Comparison of ENCODE assay signal across 10 mouse cellular contexts in genomic region chr19:58119681-58120173, GRCm38 (mm10).
DNase-seq lines count a peak whose midpoint lies in the region; ATAC-seq and TF ChIP-seq lines count a peak whose summit lies in the region.
"Had no signal": no experiment of that assay in that cellular context is flagged by ENCODE, and none has a peak within 500 bp of the region (broad histone marks: within the 10 kb centered on the region; RNA-seq: fewer than 3 reads in every experiment).

No protein-coding gene starts in this region.

- H3K27me3 ChIP-seq in hindbrain, embryonic 10.5 days (ENCODE audit: insufficient read depth, poor library complexity, severe bottlenecking), result no peaks in the 10 kb centered on the region
- no peaks in the 10 kb centered on the region for H3K27me3 ChIP-seq in hindbrain, postnatal 0 days (ENCODE audit: insufficient read depth, low read length)
- H3K27me3 ChIP-seq in neural tube, embryonic 11.5 days (ENCODE audit: control insufficient read depth, insufficient read depth, low read length), result no peaks in the 10 kb centered on the region
- no peaks in the 10 kb centered on the region for H3K27me3 ChIP-seq in neural tube, embryonic 15.5 days (replicated peaks)
- H3K27me3 ChIP-seq: liver, embryonic 15.5 days had no signal

- WGBS in hindbrain, embryonic 10.5 days, result 62% methylated on average over 13 of the region's 13 CpGs
- WGBS in hindbrain, postnatal 0 days, result 80% methylated on average over 13 of the region's 13 CpGs
- 56% methylated on average over 13 of the region's 13 CpGs for WGBS in neural tube, embryonic 11.5 days
- WGBS in neural tube, embryonic 15.5 days, result 70% methylated on average over 13 of the region's 13 CpGs

- H3K4me2 ChIP-seq in hindbrain, postnatal 0 days (ENCODE audit: low read depth, low read length), result no peak overlapping the region
- no peak overlapping the region for H3K4me2 ChIP-seq in neural tube, embryonic 11.5 days (ENCODE audit: low read depth)
- no peak overlapping the region for H3K4me2 ChIP-seq in neural tube, embryonic 15.5 days
- H3K4me2 ChIP-seq: liver, embryonic 15.5 days had no signal

- DNase-seq in hindbrain, embryonic 10.5 days (ENCODE audit: low spot score), result peak; percentile 29
- no peak for DNase-seq in hindbrain, postnatal 0 days (ENCODE audit: low spot score)
- peak; percentile 37 for DNase-seq in neural tube, embryonic 11.5 days (ENCODE audit: low spot score)
- DNase-seq in hindlimb bud, embryonic 11.5 days (ENCODE audit: extremely low spot score, low read depth, low spot score), result peak; percentile 46
- DNase-seq in cerebellum, postnatal 36 days, result no peak

- no peak for ATAC-seq in hindbrain, postnatal 0 days
- no peak for ATAC-seq in neural tube, embryonic 11.5 days (ENCODE audit: insufficient read depth, low FRiP score, low TSS enrichment)
- ATAC-seq in neural tube, embryonic 15.5 days (ENCODE audit: low FRiP score), result no peak
- no peak for ATAC-seq in megakaryocyte progenitor cell, adult 5-6 weeks (replicated peaks; ENCODE audit: poor library complexity)
- ATAC-seq in erythroid progenitor cell, adult 5-6 weeks (replicated peaks; ENCODE audit: low FRiP score, poor library complexity, severe bottlenecking), result no peak
- ATAC-seq: inflammation-experienced regulatory T-cells, adult 6 months had no signal

- peaks cover 24% of the 10 kb centered on the region for H3K4me1 ChIP-seq in hindbrain, embryonic 10.5 days (replicated peaks)
- no peaks in the 10 kb centered on the region for H3K4me1 ChIP-seq in hindbrain, postnatal 0 days (ENCODE audit: insufficient read depth, low read length)
- peaks cover 3% of the 10 kb centered on the region for H3K4me1 ChIP-seq in neural tube, embryonic 11.5 days (ENCODE audit: control insufficient read depth, insufficient read depth, low read length)
- H3K4me1 ChIP-seq in neural tube, embryonic 15.5 days, result peaks cover 12% of the 10 kb centered on the region
- H3K4me1 ChIP-seq: liver, embryonic 15.5 days had no signal

- TF ChIP-seq CTCF in hindbrain, postnatal 0 days (IDR thresholded peaks at IDR 0.05; ENCODE audit: low read depth), result no peak

- H3K9ac ChIP-seq in hindbrain, postnatal 0 days (replicated peaks; ENCODE audit: low read length), result no peak overlapping the region
- no peak overlapping the region for H3K9ac ChIP-seq in neural tube, embryonic 11.5 days (ENCODE audit: low read length)
- H3K9ac ChIP-seq in neural tube, embryonic 15.5 days (replicated peaks), result no peak overlapping the region
- H3K9ac ChIP-seq: liver, embryonic 15.5 days had no signal

- H3K36me3 ChIP-seq in hindbrain, embryonic 10.5 days, result no peaks in the 10 kb centered on the region
- H3K36me3 ChIP-seq in hindbrain, postnatal 0 days (ENCODE audit: insufficient read depth, low read length), result no peaks in the 10 kb centered on the region
- no peaks in the 10 kb centered on the region for H3K36me3 ChIP-seq in neural tube, embryonic 11.5 days (ENCODE audit: control insufficient read depth, insufficient read depth, low read length)
- no peaks in the 10 kb centered on the region for H3K36me3 ChIP-seq in neural tube, embryonic 15.5 days
- H3K36me3 ChIP-seq: liver, embryonic 15.5 days had no signal

- H3K27ac ChIP-seq in hindbrain, embryonic 10.5 days, result no peak overlapping the region; the same call in 1 of the 2 replicates
- no peak overlapping the region for H3K27ac ChIP-seq in hindbrain, postnatal 0 days
- no peak overlapping the region for H3K27ac ChIP-seq in neural tube, embryonic 11.5 days (ENCODE audit: low read depth, low read length)
- no peak overlapping the region for H3K27ac ChIP-seq in neural tube, embryonic 15.5 days (replicated peaks)
- H3K27ac ChIP-seq: liver, embryonic 15.5 days had no signal

- no peak overlapping the region for H3K4me3 ChIP-seq in hindbrain, embryonic 10.5 days
- H3K4me3 ChIP-seq in hindbrain, postnatal 0 days (ENCODE audit: low read length), result no peak overlapping the region
- H3K4me3 ChIP-seq in neural tube, embryonic 11.5 days (ENCODE audit: low read depth, low read length), result no peak overlapping the region
- H3K4me3 ChIP-seq in neural tube, embryonic 15.5 days (replicated peaks), result no peak overlapping the region
- H3K4me3 ChIP-seq: liver, embryonic 15.5 days had no signal

- no peaks in the 10 kb centered on the region for H3K9me3 ChIP-seq in hindbrain, embryonic 10.5 days
- H3K9me3 ChIP-seq in hindbrain, postnatal 0 days (ENCODE audit: low read length), result no peaks in the 10 kb centered on the region
- H3K9me3 ChIP-seq in neural tube, embryonic 11.5 days (ENCODE audit: control insufficient read depth, low read length), result no peaks in the 10 kb centered on the region
- no peaks in the 10 kb centered on the region for H3K9me3 ChIP-seq in neural tube, embryonic 15.5 days (replicated peaks)
- H3K9me3 ChIP-seq: liver, embryonic 15.5 days had no signal

Comparison
In these comparisons a context has a peak if more than half of its experiments do, and no peak if none do; other contexts are left out.
1. DNase-seq: peak in hindbrain, embryonic 10.5 days (single experiment), neural tube, embryonic 11.5 days (single experiment) and hindlimb bud, embryonic 11.5 days (single experiment); none in hindbrain, postnatal 0 days (single experiment) and cerebellum, postnatal 36 days (0 of 2).